ENCODE assay signal across 8 mouse cellular contexts in genomic region chr7:38019369-38019749, GRCm38 (mm10). TPM values are rescaled to one million over a fixed set of nuclear protein-coding genes. Genes with fewer than 3 reads are reported as not detected.
A peak's percentile ranks its signal among the peaks of the same experiment; 100 is the strongest.
DNase-seq lines count a peak whose midpoint lies in the region; ATAC-seq and TF ChIP-seq lines count a peak whose summit lies in the region.

No protein-coding gene starts in this region.

- TF ChIP-seq CTCF in kidney, postnatal 0 days (IDR thresholded peaks at IDR 0.05; ENCODE audit: low read depth): 0 out of 2 replicates have a peak, but pooled peaks have one; percentile 2

- H3K27me3 ChIP-seq in heart, embryonic 13.5 days (replicated peaks): no peaks in the 10 kb centered on the region
- H3K27me3 ChIP-seq in kidney, postnatal 0 days (ENCODE audit: insufficient read depth, low read length): no peaks in the 10 kb centered on the region
- H3K27me3 ChIP-seq in liver, embryonic 11.5 days (replicated peaks; ENCODE audit: control insufficient read depth, insufficient read depth, low read length): no peaks in the 10 kb centered on the region
- peaks cover 18% of the 10 kb centered on the region for H3K27me3 ChIP-seq in myocyte (ENCODE audit: control insufficient read depth, insufficient read depth, insufficient read length)
- no peaks in the 10 kb centered on the region for H3K27me3 ChIP-seq in stomach, embryonic 14.5 days (ENCODE audit: control insufficient read depth, insufficient read depth, low read length)

- peak; percentile 88 for TF ChIP-seq POLR2A in myocyte (IDR thresholded peaks at IDR 0.05; ENCODE audit: insufficient read length, low read depth)

- H3K79me2 ChIP-seq in myocyte (ENCODE audit: control insufficient read depth, insufficient read depth): peaks cover 30% of the 10 kb centered on the region

- H3K4me1 ChIP-seq in brown adipose tissue, adult 24 weeks (ENCODE audit: control insufficient read depth, insufficient read depth, insufficient read length, low read length): peaks cover 2% of the 10 kb centered on the region; the same call in 1 of the 2 replicates
- H3K4me1 ChIP-seq in heart, embryonic 13.5 days: peaks cover 7% of the 10 kb centered on the region
- H3K4me1 ChIP-seq in kidney, postnatal 0 days (replicated peaks; ENCODE audit: insufficient read depth, low read length): no peaks in the 10 kb centered on the region
- no peaks in the 10 kb centered on the region; the same call in 1 of the 2 replicates for H3K4me1 ChIP-seq in liver, embryonic 11.5 days (replicated peaks; ENCODE audit: control insufficient read depth, insufficient read depth, low read length)
- H3K4me1 ChIP-seq in stomach, embryonic 14.5 days (ENCODE audit: control insufficient read depth, insufficient read depth, low read length): peaks cover 3% of the 10 kb centered on the region; the same call in 1 of the 2 replicates

- peak; percentile 89 for ATAC-seq in erythroid progenitor cell, adult 5-6 weeks (replicated peaks; ENCODE audit: low FRiP score, poor library complexity, severe bottlenecking)
- peak; percentile 88 for ATAC-seq in heart, embryonic 13.5 days (ENCODE audit: extremely low read depth, insufficient number of reproducible peaks, low FRiP score, low TSS enrichment)
- peak; percentile 93 for ATAC-seq in kidney, postnatal 0 days (replicated peaks; ENCODE audit: low FRiP score, low read depth)
- peak; percentile 88 for ATAC-seq in liver, embryonic 11.5 days (replicated peaks; ENCODE audit: low FRiP score)
- ATAC-seq in stomach, embryonic 14.5 days (ENCODE audit: insufficient number of reproducible peaks, insufficient read depth, low FRiP score, low read depth): peak; percentile 93

- peak; percentile 81 to 84 for DNase-seq in CD8-positive naive resting alpha-beta T cell, adult 2 months (ENCODE audit: low read depth in 2 of 2, low spot score in 2 of 2)
- DNase-seq in kidney, postnatal 0 days (ENCODE audit: low spot score): peak; percentile 91
- DNase-seq in liver, embryonic 11.5 days (ENCODE audit: low spot score): peak; percentile 86

- H3K9me3 ChIP-seq in heart, embryonic 13.5 days: no peaks in the 10 kb centered on the region
- H3K9me3 ChIP-seq in kidney, postnatal 0 days (replicated peaks; ENCODE audit: low read length): no peaks in the 10 kb centered on the region
- no peaks in the 10 kb centered on the region for H3K9me3 ChIP-seq in liver, embryonic 11.5 days (ENCODE audit: control insufficient read depth, low read length)
- H3K9me3 ChIP-seq in stomach, embryonic 14.5 days (ENCODE audit: control insufficient read depth, low read depth, low read length): no peaks in the 10 kb centered on the region

- H3K27ac ChIP-seq in brown adipose tissue, adult 24 weeks (replicated peaks; ENCODE audit: low read depth, low read length): peak overlapping the region; percentile 52; the same call in 1 of the 2 replicates
- peak overlapping the region; percentile 91 for H3K27ac ChIP-seq in heart, embryonic 13.5 days (replicated peaks)
- H3K27ac ChIP-seq in kidney, postnatal 0 days: peak overlapping the region; percentile 94
- H3K27ac ChIP-seq in liver, embryonic 11.5 days (ENCODE audit: low read depth, low read length): peak overlapping the region; percentile 82
- peak overlapping the region; percentile 89 for H3K27ac ChIP-seq in stomach, embryonic 14.5 days (ENCODE audit: low read length)

- H3K36me3 ChIP-seq in heart, embryonic 13.5 days: no peaks in the 10 kb centered on the region
- no peaks in the 10 kb centered on the region for H3K36me3 ChIP-seq in kidney, postnatal 0 days (ENCODE audit: insufficient read depth, low read length)
- no peaks in the 10 kb centered on the region for H3K36me3 ChIP-seq in liver, embryonic 11.5 days (ENCODE audit: control insufficient read depth, insufficient read depth, low read length)
- H3K36me3 ChIP-seq in myocyte (ENCODE audit: control insufficient read depth, insufficient read depth): no peaks in the 10 kb centered on the region
- no peaks in the 10 kb centered on the region for H3K36me3 ChIP-seq in stomach, embryonic 14.5 days (ENCODE audit: control insufficient read depth, insufficient read depth, low read length)

- under 1% methylated on average over 49 of the region's 49 CpGs for WGBS in heart, embryonic 13.5 days
- 1% methylated on average over 29 of the region's 49 CpGs for WGBS in kidney, postnatal 0 days
- under 1% methylated on average over 45 of the region's 49 CpGs for WGBS in liver, embryonic 11.5 days
- WGBS in stomach, embryonic 14.5 days: under 1% methylated on average over 45 of the region's 49 CpGs

- peak overlapping the region; percentile 94 for H3K9ac ChIP-seq in heart, embryonic 13.5 days
- peak overlapping the region; percentile 94 for H3K9ac ChIP-seq in kidney, postnatal 0 days (ENCODE audit: low read depth, low read length)
- H3K9ac ChIP-seq in liver, embryonic 11.5 days (ENCODE audit: low read depth, low read length): peak overlapping the region; percentile 91
- H3K9ac ChIP-seq in stomach, embryonic 14.5 days (replicated peaks; ENCODE audit: low read depth, low read length): peak overlapping the region; percentile 86

- H3ac ChIP-seq in myocyte (ENCODE audit: control insufficient read depth, insufficient read length): peak overlapping the region; percentile 38

- peak overlapping the region; percentile 76 for H3K4me2 ChIP-seq in heart, embryonic 13.5 days
- peak overlapping the region; percentile 76 for H3K4me2 ChIP-seq in kidney, postnatal 0 days (ENCODE audit: low read length)
- H3K4me2 ChIP-seq in liver, embryonic 11.5 days: peak overlapping the region; percentile 70
- peak overlapping the region; percentile 72 for H3K4me2 ChIP-seq in myocyte (ENCODE audit: low read depth)
- H3K4me2 ChIP-seq in stomach, embryonic 14.5 days (replicated peaks; ENCODE audit: low read depth, low read length): peak overlapping the region; percentile 50

- H3K4me3 ChIP-seq in brown adipose tissue, adult 24 weeks (ENCODE audit: insufficient read depth, low read depth, low read length): peak overlapping the region; percentile 82
- peak overlapping the region; percentile 96 for H3K4me3 ChIP-seq in heart, embryonic 13.5 days
- peak overlapping the region; percentile 93 for H3K4me3 ChIP-seq in kidney, postnatal 0 days (replicated peaks; ENCODE audit: low read depth, low read length)
- H3K4me3 ChIP-seq in liver, embryonic 11.5 days (ENCODE audit: low read depth, low read length): peak overlapping the region; percentile 95
- H3K4me3 ChIP-seq in myocyte: peak overlapping the region; percentile 36
- H3K4me3 ChIP-seq in stomach, embryonic 14.5 days (ENCODE audit: low read depth, low read length): peak overlapping the region; percentile 92

TF ChIP-seq in myocyte, 11 proteins besides CTCF, POLR2A, EP300 and RAD21:
- TF ChIP-seq MAX (IDR thresholded peaks at IDR 0.05; ENCODE audit: low read depth) (no peak), REST (IDR thresholded peaks at IDR 0.05; ENCODE audit: insufficient read depth, insufficient read length) (no peak), TCF3 (IDR thresholded peaks at IDR 0.05; ENCODE audit: insufficient read length, low read depth) (no peak), USF1 (IDR thresholded peaks at IDR 0.05; ENCODE audit: low read depth) (no peak), TCF12 (IDR thresholded peaks at IDR 0.05; ENCODE audit: insufficient read depth, poor library complexity, severe bottlenecking) (no peak), MYOD1 (IDR thresholded peaks at IDR 0.05; ENCODE audit: control insufficient read depth in 1 of 3, insufficient read length in 2 of 3, low read depth in 2 of 3) (peak in 1 of 3 experiments; percentile 4), POLR2AphosphoS2 (IDR thresholded peaks at IDR 0.05; ENCODE audit: insufficient read length, low read depth) (peak; percentile 81), SRF (IDR thresholded peaks at IDR 0.05; ENCODE audit: control insufficient read depth, insufficient read length, low read depth) (no peak), MYOG (IDR thresholded peaks at IDR 0.05; ENCODE audit: control insufficient read depth in 1 of 3, insufficient read depth in 1 of 3, insufficient read length in 2 of 3, low read depth in 2 of 3) (peak in 1 of 3 experiments; percentile 20)

RNA-seq across cellular contexts. Expression of gene Uri1, which starts 4.0 kb away (rescaled TPM):
- 21.0 and 21.2 TPM in 2 replicates for polyA plus RNA-seq in brown adipose tissue, adult 24 weeks (2012; ENCODE audit: insufficient read depth, insufficient read length, missing spikeins)
- total RNA-seq in erythroid progenitor cell, adult 5-6 weeks (2015; ENCODE audit: low replicate concordance): 10.1 TPM in 2 replicates
- total RNA-seq in erythroid progenitor cell, adult 5-6 weeks (2017; ENCODE audit: low replicate concordance): 18.2 and 18.8 TPM in 2 replicates
- polyA plus RNA-seq in heart, embryonic 13.5 days (2015; fragmentation: Nextera tagmentation; extraction: Ambion mirVana): 30.1 and 33.9 TPM in 2 replicates
- 52.1 and 57.9 TPM in 2 replicates for polyA plus RNA-seq in kidney, postnatal 0 days (2015; fragmentation: Nextera tagmentation; extraction: Ambion mirVana)
- 42.2 and 45.9 TPM in 2 replicates for polyA plus RNA-seq in liver, embryonic 11.5 days (2014; fragmentation: Nextera tagmentation; extraction: Ambion mirVana)
- 13.4 TPM for polyA plus RNA-seq in myocyte (2012; fragmentation: generic; extraction: Trizol)
- polyA plus RNA-seq in stomach, embryonic 14.5 days (2014; fragmentation: Nextera tagmentation; extraction: Ambion mirVana): 42.0 and 45.2 TPM in 2 replicates

Comparison
In these comparisons a context has a peak if more than half of its experiments do, and no peak if none do; other contexts are left out.
1. Peak in every context shown above with its lines: DNase-seq, ATAC-seq, H3K4me3 ChIP-seq and H3K27ac ChIP-seq.
2. H3K4me3 ChIP-seq: peak in every context shown above with its lines; median percentile 96 in heart, embryonic 13.5 days; 95 in liver, embryonic 11.5 days; 93 in kidney, postnatal 0 days; 92 in stomach, embryonic 14.5 days; 82 in brown adipose tissue, adult 24 weeks; 36 in myocyte.